Mouse (Mus musculus): ENCODE results near the gene Myo16. TPM values are rescaled to one million over a fixed set of nuclear protein-coding genes. Genes with fewer than 3 reads are reported as not detected.
A peak's percentile ranks its signal among the peaks of the same experiment; 100 is the strongest.

The Myo16 gene
- polyA plus RNA-seq, 2 experiments, result 0.01 to 0.03 TPM

GRCm38 (mm10) chr8:10420551-10420950 is 266.8 kb downstream of the Myo16 start:
- Histone ChIP-seq H3K9me3 (ENCODE audit: control insufficient read depth, low read length) (no peaks in the 10 kb centered on the region), H3K27me3 (ENCODE audit: control insufficient read depth, insufficient read depth, low read length) (no peaks in the 10 kb centered on the region), H3K4me3 (ENCODE audit: insufficient read depth in 1 of 2, low read depth in 2 of 2, low read length in 2 of 2) (no peak overlapping the region), H3K36me3 (replicated peaks; ENCODE audit: control insufficient read depth, insufficient read depth, low read depth) (no peaks in the 10 kb centered on the region), H3K4me1 (replicated peaks; ENCODE audit: control insufficient read depth in 2 of 2, insufficient read depth in 2 of 2, low read length in 1 of 2) (no peaks in the 10 kb centered on the region), H3K4me2 (ENCODE audit: low read depth) (no peak overlapping the region), H3K27ac (no peak overlapping the region), H3K9ac (replicated peaks) (no peak overlapping the region)
- TF ChIP-seq CTCF (IDR thresholded peaks at IDR 0.05; ENCODE audit: low read depth) (no peak), EP300 (IDR thresholded peaks at IDR 0.05; ENCODE audit: low read depth) (no peak)
- WGBS (ENCODE audit: insufficient replicate concordance), result 54% methylated on average over 6 of the region's 6 CpGs
- ATAC-seq (ENCODE audit: insufficient read depth) (no peak), DNase-seq (ENCODE audit: low read depth in 3 of 3, low spot score in 3 of 3) (no peak)

DNA sequence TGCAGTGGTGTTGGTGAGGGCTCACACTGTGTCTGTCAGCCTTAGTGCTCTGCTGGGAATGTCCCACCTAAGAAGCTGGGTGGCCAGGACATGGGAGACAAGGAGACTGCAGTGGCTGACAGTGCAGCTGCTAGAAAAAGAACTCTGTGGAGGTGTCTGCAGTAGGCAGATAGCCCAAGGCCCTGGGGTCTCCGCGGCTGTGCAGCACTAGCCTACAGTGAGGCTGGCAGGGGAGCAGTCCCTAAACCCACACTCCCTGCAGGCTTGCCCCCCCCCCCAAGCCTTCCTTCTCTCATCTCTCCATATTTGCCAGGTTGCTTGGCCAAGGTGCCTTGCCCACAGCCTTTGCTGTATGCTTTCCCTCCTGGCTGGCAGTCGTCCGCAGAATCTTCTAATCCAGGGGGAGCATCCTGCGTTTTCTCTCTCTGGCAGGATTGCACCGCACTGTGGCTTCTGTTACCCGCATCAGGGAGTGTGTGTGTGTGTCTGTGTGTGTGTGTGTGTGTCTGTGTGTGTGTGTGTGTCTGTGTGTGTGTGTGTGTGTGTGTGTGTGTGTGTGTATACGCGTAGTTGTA is 267.9 kb downstream of the Myo16 start:
- H3K4me2 ChIP-seq (ENCODE audit: low read depth), result no peak overlapping the region
- DNase-seq (ENCODE audit: low read depth in 3 of 3, low spot score in 3 of 3) (no peak), ATAC-seq (ENCODE audit: insufficient read depth) (no peak)
- H3K4me3 ChIP-seq (ENCODE audit: insufficient read depth in 1 of 2, low read depth in 2 of 2, low read length in 2 of 2), result no peak overlapping the region
- H3K27ac ChIP-seq, result no peak overlapping the region
- H3K9me3 ChIP-seq (ENCODE audit: control insufficient read depth, low read length), result no peaks in the 10 kb centered on the region
- H3K4me1 ChIP-seq (replicated peaks; ENCODE audit: control insufficient read depth in 2 of 2, insufficient read depth in 2 of 2, low read length in 1 of 2), result no peaks in the 10 kb centered on the region
- 78% methylated on average over 9 of the region's 9 CpGs for WGBS (ENCODE audit: insufficient replicate concordance)
- no peak for TF ChIP-seq EP300 (IDR thresholded peaks at IDR 0.05; ENCODE audit: low read depth)
- no peak for TF ChIP-seq CTCF (IDR thresholded peaks at IDR 0.05; ENCODE audit: low read depth)
- H3K27me3 ChIP-seq (ENCODE audit: control insufficient read depth, insufficient read depth, low read length), result no peaks in the 10 kb centered on the region
- no peak overlapping the region for H3K9ac ChIP-seq (replicated peaks)
- H3K36me3 ChIP-seq (replicated peaks; ENCODE audit: control insufficient read depth, insufficient read depth, low read depth), result no peaks in the 10 kb centered on the region

GRCm38 (mm10) chr8:10435492-10435891 is 281.8 kb downstream of the Myo16 start:
- Histone ChIP-seq H3K4me1 (replicated peaks; ENCODE audit: control insufficient read depth in 2 of 2, insufficient read depth in 2 of 2, low read length in 1 of 2) (no peaks in the 10 kb centered on the region), H3K27me3 (ENCODE audit: control insufficient read depth, insufficient read depth, low read length) (no peaks in the 10 kb centered on the region), H3K9ac (replicated peaks) (no peak overlapping the region), H3K36me3 (replicated peaks; ENCODE audit: control insufficient read depth, insufficient read depth, low read depth) (no peaks in the 10 kb centered on the region), H3K4me3 (ENCODE audit: insufficient read depth in 1 of 2, low read depth in 2 of 2, low read length in 2 of 2) (no peak overlapping the region), H3K9me3 (ENCODE audit: control insufficient read depth, low read length) (no peaks in the 10 kb centered on the region), H3K4me2 (ENCODE audit: low read depth) (no peak overlapping the region), H3K27ac (no peak overlapping the region)
- DNase-seq (ENCODE audit: low read depth in 3 of 3, low spot score in 3 of 3), result no peak
- no peak for ATAC-seq (ENCODE audit: insufficient read depth)
- TF ChIP-seq EP300 (IDR thresholded peaks at IDR 0.05; ENCODE audit: low read depth) (no peak), CTCF (IDR thresholded peaks at IDR 0.05; ENCODE audit: low read depth) (no peak)
- 65% methylated on average over 8 of the region's 8 CpGs for WGBS (ENCODE audit: insufficient replicate concordance)

- DNase-seq (ENCODE audit: low read depth in 3 of 3, low spot score in 3 of 3), result peak in 1 of 3 experiments; percentile 17
- no peak for ATAC-seq (ENCODE audit: insufficient read depth)
- H3K27ac ChIP-seq, result no peak overlapping the region
These were observed 285.1 kb downstream of the Myo16 start for GRCm38 (mm10) chr8:10438772-10439171.

DNA sequence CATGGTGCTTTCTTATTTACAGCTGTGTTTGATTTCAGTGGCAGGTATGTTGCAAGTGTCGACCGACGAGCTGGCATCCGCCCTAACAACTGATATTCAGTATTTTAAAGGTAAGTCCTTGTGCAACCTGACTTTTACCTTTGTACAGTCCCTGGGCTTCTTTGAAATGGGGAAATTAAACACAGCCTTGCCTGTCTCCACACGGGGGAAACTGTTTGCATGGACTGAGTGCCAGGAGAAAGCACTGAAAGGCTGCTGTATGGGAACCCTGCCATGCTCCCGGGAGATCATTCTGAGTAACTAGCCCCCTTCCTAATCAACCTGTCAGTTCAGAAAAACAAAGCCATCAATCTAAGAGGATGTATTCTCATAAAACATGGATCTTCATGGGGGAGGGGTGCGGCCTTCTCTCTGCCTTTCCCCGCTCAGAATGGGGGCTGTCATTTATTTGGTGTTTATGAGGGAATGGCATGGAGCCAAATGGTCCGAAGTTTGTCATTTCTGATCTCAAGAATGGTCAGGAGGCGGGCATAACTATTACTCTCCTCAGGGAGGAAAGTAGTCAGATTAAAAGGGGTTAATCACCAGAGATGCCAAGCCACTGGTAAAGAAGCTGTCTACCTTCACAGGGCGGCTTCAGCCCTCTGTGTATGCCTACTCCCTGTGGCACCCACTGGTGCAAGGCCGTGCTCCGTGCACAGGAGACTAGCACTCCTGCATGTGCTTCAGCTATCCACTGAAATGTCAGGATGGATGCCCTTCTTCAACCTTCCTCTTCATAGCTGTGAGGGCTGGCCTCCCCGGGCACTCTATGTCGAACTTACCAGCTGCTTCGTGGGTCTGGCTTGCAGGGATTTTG is 286.1 kb downstream of the Myo16 start:
- no peak overlapping the region for H3K4me3 ChIP-seq (ENCODE audit: insufficient read depth in 1 of 2, low read depth in 2 of 2, low read length in 2 of 2)
- DNase-seq (ENCODE audit: low read depth in 3 of 3, low spot score in 3 of 3) (no peak), ATAC-seq (ENCODE audit: insufficient read depth) (no peak)
- no peaks in the 10 kb centered on the region for H3K9me3 ChIP-seq (ENCODE audit: control insufficient read depth, low read length)
- no peak overlapping the region for H3K4me2 ChIP-seq (ENCODE audit: low read depth)
- H3K9ac ChIP-seq (replicated peaks), result no peak overlapping the region
- H3K4me1 ChIP-seq (replicated peaks; ENCODE audit: control insufficient read depth in 2 of 2, insufficient read depth in 2 of 2, low read length in 1 of 2), result no peaks in the 10 kb centered on the region
- no peaks in the 10 kb centered on the region for H3K36me3 ChIP-seq (replicated peaks; ENCODE audit: control insufficient read depth, insufficient read depth, low read depth)
- no peak overlapping the region for H3K27ac ChIP-seq
- H3K27me3 ChIP-seq (ENCODE audit: control insufficient read depth, insufficient read depth, low read length), result no peaks in the 10 kb centered on the region
- TF ChIP-seq EP300 (IDR thresholded peaks at IDR 0.05; ENCODE audit: low read depth) (no peak), CTCF (IDR thresholded peaks at IDR 0.05; ENCODE audit: low read depth) (no peak)
- 62% methylated on average over 16 of the region's 16 CpGs for WGBS (ENCODE audit: insufficient replicate concordance)

More at GRCm38 (mm10) chr8:10438772-10439171, 285.1 kb downstream of the Myo16 start:
- Histone ChIP-seq H3K9me3 (ENCODE audit: control insufficient read depth, low read length) (no peaks in the 10 kb centered on the region), H3K4me1 (replicated peaks; ENCODE audit: control insufficient read depth in 2 of 2, insufficient read depth in 2 of 2, low read length in 1 of 2) (no peaks in the 10 kb centered on the region), H3K4me3 (ENCODE audit: insufficient read depth in 1 of 2, low read depth in 2 of 2, low read length in 2 of 2) (no peak overlapping the region), H3K36me3 (replicated peaks; ENCODE audit: control insufficient read depth, insufficient read depth, low read depth) (no peaks in the 10 kb centered on the region), H3K4me2 (ENCODE audit: low read depth) (no peak overlapping the region), H3K27me3 (ENCODE audit: control insufficient read depth, insufficient read depth, low read length) (no peaks in the 10 kb centered on the region), H3K9ac (replicated peaks) (no peak overlapping the region)
- WGBS (ENCODE audit: insufficient replicate concordance), result 13% methylated on average over 11 of the region's 11 CpGs
- no peak for TF ChIP-seq EP300 (IDR thresholded peaks at IDR 0.05; ENCODE audit: low read depth)
- TF ChIP-seq CTCF (IDR thresholded peaks at IDR 0.05; ENCODE audit: low read depth), result peak; percentile 97
